Comparison of ENCODE assay signal across 9 mouse cellular contexts in genomic region chr3:90472213-90472612, GRCm38 (mm10). TPM values are rescaled to one million over a fixed set of nuclear protein-coding genes. Genes with fewer than 3 reads are reported as not detected.
DNase-seq lines count a peak whose midpoint lies in the region; ATAC-seq lines count a peak whose summit lies in the region.
"Had no signal": no experiment of that assay in that cellular context is flagged by ENCODE, and none has a peak within 500 bp of the region (broad histone marks: within the 10 kb centered on the region; RNA-seq: fewer than 3 reads in every experiment).

No protein-coding gene starts in this region.

- no peaks in the 10 kb centered on the region for H3K9me3 ChIP-seq in heart, embryonic 12.5 days (replicated peaks)
- H3K9me3 ChIP-seq in hindbrain, embryonic 13.5 days = no peaks in the 10 kb centered on the region
- H3K9me3 ChIP-seq: neural tube, embryonic 13.5 days had no signal

- peaks cover 5% of the 10 kb centered on the region; the same call in 1 of the 2 replicates for H3K4me1 ChIP-seq in heart, embryonic 12.5 days (replicated peaks)
- H3K4me1 ChIP-seq in hindbrain, embryonic 13.5 days (replicated peaks) = peaks cover 5% of the 10 kb centered on the region

- H3K27ac ChIP-seq in heart, embryonic 12.5 days (ENCODE audit: poor library complexity, severe bottlenecking) = no peak overlapping the region
- no peak overlapping the region for H3K27ac ChIP-seq in hindbrain, embryonic 13.5 days
- H3K27ac ChIP-seq: neural tube, embryonic 13.5 days had no signal

- DNase-seq in heart, adult 18-20 months = peak; percentile 70 to 72
- DNase-seq in CD4-positive helper T cell, adult 2 months (ENCODE audit: low read depth, low spot score) = peak; percentile 79
- peak; percentile 61 for DNase-seq in heart, postnatal 4 days
- no peak for DNase-seq in frontal cortex, postnatal 25 days (ENCODE audit: low spot score in 2 of 2)

- no peak overlapping the region for H3K4me2 ChIP-seq in heart, embryonic 12.5 days
- no peak overlapping the region for H3K4me2 ChIP-seq in hindbrain, embryonic 13.5 days
- H3K4me2 ChIP-seq: neural tube, embryonic 13.5 days had no signal

- no peak overlapping the region for H3K9ac ChIP-seq in heart, embryonic 12.5 days
- no peak overlapping the region for H3K9ac ChIP-seq in hindbrain, embryonic 13.5 days
- H3K9ac ChIP-seq: neural tube, embryonic 13.5 days had no signal

- peaks cover 10% of the 10 kb centered on the region for H3K27me3 ChIP-seq in heart, embryonic 12.5 days (replicated peaks)
- peaks cover 13% of the 10 kb centered on the region for H3K27me3 ChIP-seq in hindbrain, embryonic 13.5 days

- H3K36me3 ChIP-seq in heart, embryonic 12.5 days = no peaks in the 10 kb centered on the region
- no peaks in the 10 kb centered on the region for H3K36me3 ChIP-seq in hindbrain, embryonic 13.5 days
- H3K36me3 ChIP-seq: neural tube, embryonic 13.5 days had no signal

- 33% methylated on average over 3 of the region's 3 CpGs for WGBS in heart, embryonic 12.5 days
- 30% methylated on average over 3 of the region's 3 CpGs for WGBS in hindbrain, embryonic 13.5 days

- no peak for ATAC-seq in heart, embryonic 12.5 days (ENCODE audit: insufficient number of reproducible peaks, low FRiP score)
- peak; percentile 37 for ATAC-seq in activated CD4-positive, CD25-positive, alpha-beta regulatory T cell, adult 4 months
- peak; percentile 58 for ATAC-seq in neutrophil, adult 5-6 weeks (ENCODE audit: extremely low read depth, insufficient number of reproducible peaks, low FRiP score, poor library complexity, severe bottlenecking)
- no peak for ATAC-seq in hindbrain, embryonic 13.5 days (ENCODE audit: low FRiP score)

- H3K4me3 ChIP-seq in heart, embryonic 12.5 days = no peak overlapping the region
- H3K4me3 ChIP-seq in hindbrain, embryonic 13.5 days = no peak overlapping the region
- H3K4me3 ChIP-seq: neural tube, embryonic 13.5 days had no signal

RNA-seq across cellular contexts. Expression of gene Ilf2, which starts 3.7 kb away (rescaled TPM):
- 10 to 100 TPM; 29.3 to 30.1 TPM for total RNA-seq in heart, adult 18-20 months (2021)
- 135 and 137 TPM in 2 replicates for polyA plus RNA-seq in heart, embryonic 12.5 days (2016; fragmentation: Nextera tagmentation; extraction: Ambion mirVana)
- 100 to 1,000 TPM in 1 of 2 experiments, 10 to 100 TPM in 1; 99.7 to 101 TPM for polyA plus RNA-seq in activated CD4-positive, CD25-positive, alpha-beta regulatory T cell, adult 4 months (2017; shearing (Covaris generic))
- total RNA-seq in heart, postnatal 4 days (2021) = 10 to 100 TPM; 69.0 to 74.2 TPM
- total RNA-seq in neutrophil, adult 5-6 weeks (2017) = 64.5 and 67.2 TPM in 2 replicates
- 303 and 314 TPM in 2 replicates for polyA plus RNA-seq in hindbrain, embryonic 13.5 days (2015; fragmentation: Nextera tagmentation; extraction: Ambion mirVana)

RNA-seq across cellular contexts. Expression of gene Npr1, which starts 6.5 kb away (rescaled TPM):
- 10 to 100 TPM; 16.2 to 16.8 TPM for total RNA-seq in heart, adult 18-20 months (2021)
- 8.2 and 8.9 TPM in 2 replicates for polyA plus RNA-seq in heart, embryonic 12.5 days (2016; fragmentation: Nextera tagmentation; extraction: Ambion mirVana)
- not detected for polyA plus RNA-seq in activated CD4-positive, CD25-positive, alpha-beta regulatory T cell, adult 4 months (2017; shearing (Covaris generic))
- 10 to 100 TPM; 30.4 to 33.0 TPM for total RNA-seq in heart, postnatal 4 days (2021)
- 0.12 TPM in 1 of 2 replicates, not detected in the other for total RNA-seq in neutrophil, adult 5-6 weeks (2017)
- 3.5 and 3.7 TPM in 2 replicates for polyA plus RNA-seq in hindbrain, embryonic 13.5 days (2015; fragmentation: Nextera tagmentation; extraction: Ambion mirVana)

RNA-seq across cellular contexts. Expression of gene Snapin, which starts 18.6 kb away (rescaled TPM):
- 10 to 100 TPM; 62.0 to 70.7 TPM for total RNA-seq in heart, adult 18-20 months (2021)
- 72.9 and 75.3 TPM in 2 replicates for polyA plus RNA-seq in heart, embryonic 12.5 days (2016; fragmentation: Nextera tagmentation; extraction: Ambion mirVana)
- 10 to 100 TPM; 48.3 to 56.3 TPM for polyA plus RNA-seq in activated CD4-positive, CD25-positive, alpha-beta regulatory T cell, adult 4 months (2017; shearing (Covaris generic))
- 10 to 100 TPM; 50.0 to 58.0 TPM for total RNA-seq in heart, postnatal 4 days (2021)
- 41.6 and 45.4 TPM in 2 replicates for total RNA-seq in neutrophil, adult 5-6 weeks (2017)
- polyA plus RNA-seq in hindbrain, embryonic 13.5 days (2015; fragmentation: Nextera tagmentation; extraction: Ambion mirVana) = 90.1 and 95.6 TPM in 2 replicates

RNA-seq across cellular contexts. Expression of gene Chtop, which starts 37.1 kb away (rescaled TPM):
- 10 to 100 TPM; 90.0 to 96.6 TPM for total RNA-seq in heart, adult 18-20 months (2021)
- 113 and 114 TPM in 2 replicates for polyA plus RNA-seq in heart, embryonic 12.5 days (2016; fragmentation: Nextera tagmentation; extraction: Ambion mirVana)
- 10 to 100 TPM; 43.5 to 67.8 TPM for polyA plus RNA-seq in activated CD4-positive, CD25-positive, alpha-beta regulatory T cell, adult 4 months (2017; shearing (Covaris generic))
- 100 to 1,000 TPM; 140 to 143 TPM for total RNA-seq in heart, postnatal 4 days (2021)
- total RNA-seq in neutrophil, adult 5-6 weeks (2017) = 101 and 106 TPM in 2 replicates
- polyA plus RNA-seq in hindbrain, embryonic 13.5 days (2015; fragmentation: Nextera tagmentation; extraction: Ambion mirVana) = 195 and 197 TPM in 2 replicates

RNA-seq across cellular contexts. Expression of gene Ints3, which starts 38.8 kb away (rescaled TPM):
- 10 to 100 TPM; 24.6 TPM for total RNA-seq in heart, adult 18-20 months (2021)
- polyA plus RNA-seq in heart, embryonic 12.5 days (2016; fragmentation: Nextera tagmentation; extraction: Ambion mirVana) = 31.1 and 32.2 TPM in 2 replicates
- 10 to 100 TPM; 13.8 to 17.2 TPM for polyA plus RNA-seq in activated CD4-positive, CD25-positive, alpha-beta regulatory T cell, adult 4 months (2017; shearing (Covaris generic))
- 10 to 100 TPM; 24.1 to 28.6 TPM for total RNA-seq in heart, postnatal 4 days (2021)
- total RNA-seq in neutrophil, adult 5-6 weeks (2017) = 17.3 and 23.2 TPM in 2 replicates
- polyA plus RNA-seq in hindbrain, embryonic 13.5 days (2015; fragmentation: Nextera tagmentation; extraction: Ambion mirVana) = 29.9 and 30.1 TPM in 2 replicates

Comparison
In these comparisons a context has a peak if more than half of its experiments do, and no peak if none do; other contexts are left out.
1. DNase-seq: peak in heart, adult 18-20 months (2 of 2), CD4-positive helper T cell, adult 2 months (single experiment) and heart, postnatal 4 days (single experiment); none in frontal cortex, postnatal 25 days (0 of 2).
2. ATAC-seq: peak in activated CD4-positive, CD25-positive, alpha-beta regulatory T cell, adult 4 months (single experiment) and neutrophil, adult 5-6 weeks (single experiment); none in heart, embryonic 12.5 days (single experiment) and hindbrain, embryonic 13.5 days (single experiment).
3. RNA of gene Npr1, which starts 6.5 kb away (total RNA-seq): 30.4 to 33.0 TPM in heart, postnatal 4 days and 16.2 to 16.8 TPM in heart, adult 18-20 months; 0.12 TPM in neutrophil, adult 5-6 weeks; every median in the first group is over 10 times any median in the second.